Mouse (Mus musculus) forebrain, embryonic 13.5 days (tissue): ENCODE data around the gene Fchsd2. TPM values are rescaled to one million over a fixed set of nuclear protein-coding genes. Genes with fewer than 3 reads are reported as not detected.

Experiments
- ATAC-seq: fragments of 200-750 bp; cut with Nextera tagmentation; 2 replicates; pipeline ENCODE4 v1.8.0; 2017
- H3K27ac ChIP-seq: fragments of 300-500 bp; sonication (generic); 2 replicates; pipeline ENCODE4 v1.5.1; 2015; ENCODE audit warnings: inconsistent platforms, mild to moderate bottlenecking, moderate library complexity
- H3K27me3 ChIP-seq: fragments of 300-500 bp; sonication (generic); 2 replicates; pipeline ENCODE4 v1.6.1; 2015; ENCODE audit warnings: mild to moderate bottlenecking, inconsistent platforms
- H3K36me3 ChIP-seq: fragments of 300-500 bp; sonication (generic); 2 replicates; pipeline ENCODE4 v1.6.1; 2015; ENCODE audit warnings: mild to moderate bottlenecking, inconsistent platforms; ENCODE audit not compliant: poor library complexity, severe bottlenecking
- H3K4me1 ChIP-seq: fragments of 300-500 bp; sonication (generic); 2 replicates; pipeline ENCODE4 v1.6.1; 2015; ENCODE audit warnings: inconsistent platforms
- H3K4me2 ChIP-seq: fragments of 300-500 bp; sonication (generic); 2 replicates; pipeline ENCODE4 v1.6.1; 2015; ENCODE audit warnings: inconsistent platforms, mild to moderate bottlenecking, moderate library complexity
- H3K4me3 ChIP-seq: fragments of 300-500 bp; sonication (generic); 2 replicates; pipeline ENCODE4 v1.5.1; 2015; ENCODE audit warnings: mild to moderate bottlenecking, inconsistent platforms
- H3K9ac ChIP-seq: fragments of 300-500 bp; sonication (generic); 2 replicates; pipeline ENCODE4 v1.6.1; 2015; ENCODE audit warnings: mild to moderate bottlenecking, inconsistent platforms
- H3K9me3 ChIP-seq: fragments of 300-500 bp; sonication (generic); replicated peaks from 2 replicates; pipeline ENCODE4 v1.6.1; 2016; ENCODE audit warnings: inconsistent platforms
- WGBS: fragments of 180-500 bp; shearing (Covaris S2); methylation state at CpG from one replicate; pipeline ENCODE4 v1.1.7; 2015; 5-methylcytosine and 5-hydroxymethylcytosine counted together
- polyA plus RNA-seq: library from polyadenylated mRNA; unstranded; fragments of >200 nt; fragmentation: Nextera tagmentation; extraction: Ambion mirVana; gene quantifications from 2 replicates; pipeline ENCODE4 v1.2.1, GENCODE M21; 2015

Fchsd2 gene
- polyA plus RNA-seq, 1 experiment from 2014 or later = 33.3 TPM

- 86% methylated on average over 6 of the region's 6 CpGs for WGBS
These were observed 30.4 kb upstream of the Fchsd2 start for GRCm38 (mm10) chr7:101062246-101062645.

GRCm38 (mm10) chr7:101063523-101063922, 29.1 kb upstream of the Fchsd2 start:
- no peak for ATAC-seq
- 91% methylated on average over 10 of the region's 10 CpGs for WGBS
- H3K36me3 ChIP-seq = no peaks in the 10 kb centered on the region
- H3K9ac ChIP-seq = no peak overlapping the region
- no peak overlapping the region for H3K27ac ChIP-seq
- H3K27me3 ChIP-seq = no peaks in the 10 kb centered on the region
- H3K9me3 ChIP-seq = no peaks in the 10 kb centered on the region
- H3K4me1 ChIP-seq = 0 out of 2 replicates have a peak, but pooled peaks cover 5% of the 10 kb centered on the region
- H3K4me3 ChIP-seq = no peak overlapping the region
- no peak overlapping the region for H3K4me2 ChIP-seq

More at GRCm38 (mm10) chr7:101062246-101062645, 30.4 kb upstream of the Fchsd2 start:
- Histone ChIP-seq H3K36me3 (no peaks in the 10 kb centered on the region), H3K27me3 (no peaks in the 10 kb centered on the region), H3K27ac (no peak overlapping the region), H3K4me1 (0 out of 2 replicates have a peak, but pooled peaks cover 5% of the 10 kb centered on the region), H3K9ac (no peak overlapping the region), H3K4me2 (no peak overlapping the region), H3K4me3 (no peak overlapping the region), H3K9me3 (no peaks in the 10 kb centered on the region)
- ATAC-seq = 0 out of 2 replicates have a peak, but pooled peaks have one; percentile 13

- no peak overlapping the region for H3K4me2 ChIP-seq
These were observed 27.7 kb upstream of the Fchsd2 start for GRCm38 (mm10) chr7:101064697-101065688.

GRCm38 (mm10) chr7:101066009-101066408, 26.7 kb upstream of the Fchsd2 start:
- H3K27ac ChIP-seq = no peak overlapping the region
- H3K4me3 ChIP-seq = no peak overlapping the region
- H3K4me2 ChIP-seq = no peak overlapping the region
- H3K36me3 ChIP-seq = no peaks in the 10 kb centered on the region
- no peaks in the 10 kb centered on the region for H3K27me3 ChIP-seq
- 91% methylated on average over 5 of the region's 5 CpGs for WGBS
- ATAC-seq = no peak
- H3K4me1 ChIP-seq = 0 out of 2 replicates have a peak, but pooled peaks cover 5% of the 10 kb centered on the region
- no peaks in the 10 kb centered on the region for H3K9me3 ChIP-seq
- no peak overlapping the region for H3K9ac ChIP-seq

More at GRCm38 (mm10) chr7:101064697-101065688, 27.7 kb upstream of the Fchsd2 start:
- no peak overlapping the region for H3K4me3 ChIP-seq
- ATAC-seq = no peak
- no peak overlapping the region for H3K9ac ChIP-seq
- H3K4me1 ChIP-seq = 0 out of 2 replicates have a peak, but pooled peaks cover 5% of the 10 kb centered on the region
- H3K27ac ChIP-seq = no peak overlapping the region
- H3K36me3 ChIP-seq = no peaks in the 10 kb centered on the region
- no peaks in the 10 kb centered on the region for H3K9me3 ChIP-seq
- no peaks in the 10 kb centered on the region for H3K27me3 ChIP-seq
- 89% methylated on average over 7 of the region's 7 CpGs for WGBS

GRCm38 (mm10) chr7:101066650-101067346, 25.9 kb upstream of the Fchsd2 start:
- H3K4me1 ChIP-seq = 0 out of 2 replicates have a peak, but pooled peaks cover under 1% of the 10 kb centered on the region
- no peaks in the 10 kb centered on the region for H3K27me3 ChIP-seq
- H3K4me3 ChIP-seq = no peak overlapping the region
- H3K9ac ChIP-seq = no peak overlapping the region
- WGBS = 74% methylated on average over 3 of the region's 3 CpGs
- no peaks in the 10 kb centered on the region for H3K36me3 ChIP-seq
- no peak overlapping the region for H3K27ac ChIP-seq
- no peaks in the 10 kb centered on the region for H3K9me3 ChIP-seq
- no peak for ATAC-seq
- no peak overlapping the region for H3K4me2 ChIP-seq

GRCm38 (mm10) chr7:101067521-101067920, 25.1 kb upstream of the Fchsd2 start:
- Histone ChIP-seq H3K4me2 (no peak overlapping the region), H3K27me3 (no peaks in the 10 kb centered on the region), H3K4me1 (no peaks in the 10 kb centered on the region), H3K27ac (no peak overlapping the region), H3K4me3 (no peak overlapping the region), H3K9me3 (no peaks in the 10 kb centered on the region), H3K36me3 (no peaks in the 10 kb centered on the region), H3K9ac (no peak overlapping the region)
- no peak for ATAC-seq
- 82% methylated on average over 2 of the region's 2 CpGs for WGBS

GRCm38 (mm10) chr7:101069271-101069670, 23.4 kb upstream of the Fchsd2 start:
- H3K4me1 ChIP-seq = no peaks in the 10 kb centered on the region
- no peak overlapping the region for H3K9ac ChIP-seq
- no peak overlapping the region for H3K4me2 ChIP-seq
- 79% methylated on average over 6 of the region's 6 CpGs for WGBS
- no peaks in the 10 kb centered on the region for H3K9me3 ChIP-seq
- ATAC-seq = no peak
- no peaks in the 10 kb centered on the region for H3K27me3 ChIP-seq
- no peak overlapping the region for H3K27ac ChIP-seq
- H3K36me3 ChIP-seq = no peaks in the 10 kb centered on the region
- H3K4me3 ChIP-seq = no peak overlapping the region

- H3K9me3 ChIP-seq = no peaks in the 10 kb centered on the region
- no peaks in the 10 kb centered on the region for H3K4me1 ChIP-seq
- no peak overlapping the region for H3K9ac ChIP-seq
- no peak overlapping the region for H3K4me2 ChIP-seq
- WGBS = 53% methylated on average over 4 of the region's 4 CpGs
- H3K4me3 ChIP-seq = no peak overlapping the region
- no peaks in the 10 kb centered on the region for H3K27me3 ChIP-seq
- no peak for ATAC-seq
- H3K36me3 ChIP-seq = no peaks in the 10 kb centered on the region
- H3K27ac ChIP-seq = no peak overlapping the region
These were observed 22.3 kb upstream of the Fchsd2 start for GRCm38 (mm10) chr7:101070406-101070805.

GRCm38 (mm10) chr7:101071020-101071419, 21.6 kb upstream of the Fchsd2 start:
- H3K27ac ChIP-seq = no peak overlapping the region
- no peak overlapping the region for H3K4me3 ChIP-seq
- H3K9ac ChIP-seq = no peak overlapping the region
- no peaks in the 10 kb centered on the region for H3K36me3 ChIP-seq
- 64% methylated on average over 6 of the region's 6 CpGs for WGBS
- no peaks in the 10 kb centered on the region for H3K27me3 ChIP-seq
- no peak overlapping the region for H3K4me2 ChIP-seq
- no peak for ATAC-seq
- no peaks in the 10 kb centered on the region for H3K9me3 ChIP-seq
- H3K4me1 ChIP-seq = no peaks in the 10 kb centered on the region

- no peak overlapping the region for H3K9ac ChIP-seq
- no peaks in the 10 kb centered on the region for H3K27me3 ChIP-seq
- 86% methylated on average over 12 of the region's 12 CpGs for WGBS
- no peak overlapping the region for H3K4me3 ChIP-seq
- H3K4me2 ChIP-seq = no peak overlapping the region
- no peak for ATAC-seq
- H3K27ac ChIP-seq = no peak overlapping the region
- no peaks in the 10 kb centered on the region for H3K4me1 ChIP-seq
- H3K36me3 ChIP-seq = no peaks in the 10 kb centered on the region
- no peaks in the 10 kb centered on the region for H3K9me3 ChIP-seq
These were observed 20.4 kb upstream of the Fchsd2 start for GRCm38 (mm10) chr7:101072123-101072740.

GRCm38 (mm10) chr7:101074170-101074767, 18.4 kb upstream of the Fchsd2 start:
- no peaks in the 10 kb centered on the region for H3K36me3 ChIP-seq
- ATAC-seq = no peak
- no peaks in the 10 kb centered on the region for H3K9me3 ChIP-seq
- no peak overlapping the region for H3K27ac ChIP-seq
- H3K9ac ChIP-seq = no peak overlapping the region
- H3K27me3 ChIP-seq = no peaks in the 10 kb centered on the region
- H3K4me1 ChIP-seq = no peaks in the 10 kb centered on the region
- WGBS = 73% methylated on average over 8 of the region's 8 CpGs
- no peak overlapping the region for H3K4me2 ChIP-seq
- H3K4me3 ChIP-seq = no peak overlapping the region
